Mouse (Mus musculus): Measurements from ENCODE around the gene Srd5a1. TPM values are rescaled to one million over a fixed set of nuclear protein-coding genes. Genes with fewer than 3 reads are reported as not detected.

Gene Srd5a1
- total and polyA plus RNA-seq, 3 experiments = 7.7 to 10.5 TPM; not detected in 1

DNA sequence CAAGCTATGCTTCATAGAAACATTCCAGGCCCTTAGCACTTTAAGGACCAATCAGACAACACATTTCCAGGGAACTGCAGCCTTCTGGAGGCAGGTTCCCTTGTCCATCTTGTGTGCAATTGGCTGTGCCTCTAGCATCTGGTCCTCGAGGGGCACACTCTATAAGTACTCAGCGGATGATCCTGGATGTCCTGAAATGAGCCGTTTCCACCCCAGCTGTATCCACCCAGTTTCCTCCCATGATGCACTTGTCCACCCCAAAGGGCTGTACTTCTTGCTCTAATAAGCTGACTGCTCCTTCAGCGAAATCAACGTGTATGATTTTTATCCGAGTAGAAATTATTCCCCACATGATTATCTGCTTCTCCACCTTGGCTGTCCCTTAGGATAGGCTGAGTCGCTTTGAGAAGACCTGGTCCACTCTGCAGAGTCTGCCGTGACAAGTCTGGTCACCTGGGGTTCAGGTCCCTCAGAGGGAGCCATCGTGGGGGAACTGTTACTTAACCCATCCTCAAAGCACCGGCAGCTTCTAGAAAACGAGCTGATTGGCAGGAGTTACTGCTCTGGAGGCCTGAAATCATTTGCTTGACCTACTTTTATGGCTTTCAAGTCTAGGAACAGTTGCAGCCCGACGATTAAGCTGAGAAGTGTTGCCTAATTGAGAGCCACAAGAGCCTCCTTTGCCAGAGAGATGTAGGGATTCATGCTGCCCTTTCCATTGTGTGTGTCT lies 34.6 kb upstream of the Srd5a1 start:
- Histone ChIP-seq H3K4me3 (ENCODE audit: control insufficient read depth in 1 of 2, insufficient read depth in 1 of 2, low read depth in 2 of 2, low read length in 2 of 2) (no peak overlapping the region), H3K27me3 (ENCODE audit: control insufficient read depth in 1 of 2, insufficient read depth in 2 of 2, low read length in 2 of 2) (no peaks in the 10 kb centered on the region), H3K79me2 (ENCODE audit: control insufficient read depth, insufficient read depth, low read length, poor library complexity) (no peaks in the 10 kb centered on the region), H3K9me3 (replicated peaks; ENCODE audit: insufficient read depth, low read length) (no peaks in the 10 kb centered on the region), H3K27ac (ENCODE audit: control insufficient read depth, low read depth, low read length) (no peak overlapping the region), H3K4me1 (ENCODE audit: control insufficient read depth in 1 of 2, insufficient read depth in 2 of 2, low read length in 2 of 2) (no peaks in the 10 kb centered on the region), H3K36me3 (ENCODE audit: control insufficient read depth in 1 of 2, insufficient read depth in 2 of 2, low read length in 2 of 2) (no peaks in the 10 kb centered on the region), H3K9ac (ENCODE audit: control insufficient read depth, low read depth, low read length, poor library complexity, severe bottlenecking) (no peak overlapping the region)
- DNase-seq (ENCODE audit: low read depth, low spot score) = no peak
- TF ChIP-seq TBP (IDR thresholded peaks at IDR 0.05; ENCODE audit: low read depth, low read length) (no peak), NELFE (IDR thresholded peaks at IDR 0.05; ENCODE audit: low read depth, low read length) (no peak), CTCF (IDR thresholded peaks at IDR 0.05 in 2 of 3, conservative IDR thresholded peaks at IDR 0.05 in 1 of 3; ENCODE audit: control insufficient read depth in 1 of 3, insufficient read depth in 1 of 3, low read depth in 2 of 3, low read length in 3 of 3, poor library complexity in 1 of 3, severe bottlenecking in 1 of 3) (no peak), MAFK (IDR thresholded peaks at IDR 0.05; ENCODE audit: borderline replicate concordance, low read depth, low read length) (no peak), CHD2 (IDR thresholded peaks at IDR 0.05; ENCODE audit: low read length) (no peak), HCFC1 (IDR thresholded peaks at IDR 0.05; ENCODE audit: low read depth, low read length) (no peak), MEF2A (IDR thresholded peaks at IDR 0.05; ENCODE audit: extremely low read depth, insufficient replicate concordance, low read depth, low read length, poor library complexity, severe bottlenecking) (no peak), RCOR1 (IDR thresholded peaks at IDR 0.05; ENCODE audit: low read depth, low read length) (no peak), GATA1 (IDR thresholded peaks at IDR 0.05; ENCODE audit: low read depth, low read length) (no peak), ETS1 (IDR thresholded peaks at IDR 0.05; ENCODE audit: low read depth, low read length) (no peak), NRF1 (IDR thresholded peaks at IDR 0.05; ENCODE audit: insufficient read depth, low read depth, low read length, poor library complexity, severe bottlenecking) (no peak), MYB (IDR thresholded peaks at IDR 0.05; ENCODE audit: low read depth, low read length) (no peak)

DNA sequence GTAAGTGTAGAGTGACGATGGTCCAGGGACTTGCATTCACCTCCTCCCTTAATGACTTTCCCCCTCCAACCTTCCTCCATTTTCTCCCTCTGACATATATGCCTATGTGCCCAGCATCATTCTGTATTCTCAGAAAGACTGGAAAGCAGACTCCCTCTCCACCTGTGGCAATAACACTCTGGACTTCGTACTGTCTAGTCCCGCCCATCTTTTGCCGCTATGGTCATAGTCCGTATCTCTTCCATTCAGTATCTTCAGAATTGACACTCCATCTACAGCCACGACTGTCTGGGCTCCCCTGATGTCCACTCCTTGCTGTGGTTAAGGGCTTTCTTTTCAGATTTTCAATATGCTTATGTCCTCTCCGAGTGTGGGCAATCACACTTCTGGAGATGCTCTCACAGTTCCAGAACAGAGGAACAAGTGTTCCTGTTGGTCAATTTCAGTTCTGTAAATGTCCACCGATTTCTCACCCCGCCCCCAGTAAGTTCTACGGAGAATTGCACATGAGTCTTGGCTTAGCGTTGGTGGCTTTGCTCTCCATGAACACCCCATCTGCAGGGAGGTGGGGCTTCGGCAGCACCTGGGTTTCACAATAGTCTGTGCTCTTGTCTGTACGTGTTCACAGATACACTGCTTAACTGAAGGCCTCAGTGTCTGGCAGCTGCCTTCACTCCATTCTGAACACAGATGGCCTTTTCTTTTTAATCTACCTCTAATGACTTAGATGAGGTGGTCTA lies 33.4 kb upstream of the Srd5a1 start:
- H3K36me3 ChIP-seq (ENCODE audit: control insufficient read depth in 1 of 2, insufficient read depth in 2 of 2, low read length in 2 of 2) = no peaks in the 10 kb centered on the region
- no peaks in the 10 kb centered on the region for H3K79me2 ChIP-seq (ENCODE audit: control insufficient read depth, insufficient read depth, low read length, poor library complexity)
- no peaks in the 10 kb centered on the region for H3K27me3 ChIP-seq (ENCODE audit: control insufficient read depth in 1 of 2, insufficient read depth in 2 of 2, low read length in 2 of 2)
- H3K27ac ChIP-seq (ENCODE audit: control insufficient read depth, low read depth, low read length) = no peak overlapping the region
- H3K9ac ChIP-seq (ENCODE audit: control insufficient read depth, low read depth, low read length, poor library complexity, severe bottlenecking) = no peak overlapping the region
- H3K4me3 ChIP-seq (ENCODE audit: control insufficient read depth in 1 of 2, insufficient read depth in 1 of 2, low read depth in 2 of 2, low read length in 2 of 2) = no peak overlapping the region
- TF ChIP-seq POLR2AphosphoS2 (IDR thresholded peaks at IDR 0.05; ENCODE audit: low read length) = no peak
- no peak for TF ChIP-seq GATA1 (IDR thresholded peaks at IDR 0.05; ENCODE audit: low read depth, low read length)
- no peak for TF ChIP-seq CHD1 (IDR thresholded peaks at IDR 0.05; ENCODE audit: low read depth, low read length)
- TF ChIP-seq MAX (IDR thresholded peaks at IDR 0.05; ENCODE audit: low read length) = no peak
- TF ChIP-seq KAT2A (conservative IDR thresholded peaks at IDR 0.05; ENCODE audit: low read depth, low read length) = no peak
- no peak for TF ChIP-seq SIN3A (IDR thresholded peaks at IDR 0.05; ENCODE audit: low read length)
- TF ChIP-seq E2F4 (IDR thresholded peaks at IDR 0.05; ENCODE audit: borderline replicate concordance, low read depth, low read length) = no peak
- H3K9me3 ChIP-seq (replicated peaks; ENCODE audit: insufficient read depth, low read length) = no peaks in the 10 kb centered on the region
- no peaks in the 10 kb centered on the region for H3K4me1 ChIP-seq (ENCODE audit: control insufficient read depth in 1 of 2, insufficient read depth in 2 of 2, low read length in 2 of 2)
- DNase-seq (ENCODE audit: low read depth, low spot score) = no peak
